Mouse (Mus musculus): ENCODE measurements around the gene Trim11. TPM values are rescaled to one million over a fixed set of nuclear protein-coding genes. Genes with fewer than 3 reads are reported as not detected.

Trim11 gene
- total and polyA plus RNA-seq, 3 experiments: 24.8 to 27.0 TPM; not detected in 1

DNA sequence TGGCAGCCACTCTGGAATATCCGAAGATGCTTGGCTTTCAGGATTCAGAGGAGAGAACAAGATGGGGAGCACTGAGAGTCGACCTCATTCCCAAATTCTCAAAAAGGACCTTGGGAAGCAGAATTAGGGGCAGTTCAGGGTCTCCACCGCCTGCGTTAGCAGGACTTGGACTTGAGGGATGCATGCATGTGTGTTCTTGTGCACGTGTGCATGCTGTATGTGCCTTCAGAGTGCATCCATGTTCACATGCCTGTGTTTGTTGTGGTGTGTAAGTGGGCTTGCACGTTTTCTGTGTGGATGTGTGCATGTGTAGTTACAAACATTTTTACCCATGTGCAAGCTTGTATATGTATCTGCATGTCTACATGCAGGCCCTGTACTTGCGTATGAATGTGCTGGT lies 13.7 kb upstream of the Trim11 start:
- H3K36me3 ChIP-seq (ENCODE audit: control insufficient read depth in 1 of 2, insufficient read depth in 2 of 2, low read length in 2 of 2): no peaks in the 10 kb centered on the region; a peak in 1 of 4 replicates
- H3K4me1 ChIP-seq (ENCODE audit: control insufficient read depth in 1 of 2, insufficient read depth in 2 of 2, low read length in 2 of 2): 0 out of 4 replicates have a peak, but pooled peaks cover 0 to 5% of the 10 kb centered on the region in 2 experiments
- H3K27me3 ChIP-seq (ENCODE audit: control insufficient read depth in 1 of 2, insufficient read depth in 2 of 2, low read length in 2 of 2): no peaks in the 10 kb centered on the region

DNA sequence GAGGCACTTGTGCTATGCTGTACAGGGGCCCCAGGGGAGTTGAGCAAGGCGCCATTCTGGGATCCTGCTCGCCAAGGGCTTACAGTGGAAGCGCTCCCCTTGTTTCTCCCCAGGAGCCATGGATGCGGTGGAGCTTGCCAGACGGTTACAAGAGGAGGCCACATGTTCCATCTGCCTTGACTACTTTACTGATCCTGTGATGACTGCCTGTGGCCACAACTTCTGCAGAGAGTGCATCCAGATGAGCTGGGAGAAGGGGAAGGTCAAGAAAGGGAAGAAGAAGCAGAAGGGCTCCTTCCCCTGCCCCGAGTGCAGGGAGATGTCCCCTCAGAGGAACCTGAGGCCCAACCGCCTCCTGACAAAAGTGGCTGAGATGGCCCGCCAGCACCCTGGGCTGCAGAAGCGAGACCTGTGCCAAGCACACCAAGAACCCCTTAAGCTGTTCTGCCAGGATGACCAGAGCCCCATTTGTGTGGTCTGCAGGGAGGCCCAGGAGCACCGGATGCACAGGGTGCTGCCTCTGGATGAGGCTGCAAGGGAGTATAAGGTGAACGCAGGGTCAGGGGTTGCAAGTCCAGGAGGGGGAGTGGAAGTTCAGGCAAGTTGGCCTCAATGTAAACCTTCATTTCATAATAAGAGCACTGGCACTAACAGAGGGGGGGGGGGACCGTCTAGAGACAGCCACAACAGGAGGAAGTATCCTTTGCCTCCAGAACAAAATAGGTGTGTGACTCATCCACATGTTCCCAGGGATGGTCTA lies 12.7 kb upstream of the Trim11 start:
- no peak overlapping the region for H3K27ac ChIP-seq (ENCODE audit: control insufficient read depth, low read depth, low read length)
- H3K4me3 ChIP-seq (ENCODE audit: control insufficient read depth in 1 of 2, insufficient read depth in 1 of 2, low read depth in 2 of 2, low read length in 2 of 2): no peak overlapping the region
- no peak overlapping the region for H3K9ac ChIP-seq (ENCODE audit: control insufficient read depth, low read depth, low read length, poor library complexity, severe bottlenecking)
- peaks cover 0 to 12% of the 10 kb centered on the region in 2 experiments; a peak in 1 of 4 replicates for H3K4me1 ChIP-seq (ENCODE audit: control insufficient read depth in 1 of 2, insufficient read depth in 2 of 2, low read length in 2 of 2)
- no peaks in the 10 kb centered on the region for H3K27me3 ChIP-seq (ENCODE audit: control insufficient read depth in 1 of 2, insufficient read depth in 2 of 2, low read length in 2 of 2)
- no peaks in the 10 kb centered on the region; a peak in 1 of 4 replicates for H3K36me3 ChIP-seq (ENCODE audit: control insufficient read depth in 1 of 2, insufficient read depth in 2 of 2, low read length in 2 of 2)
- H3K9me3 ChIP-seq (replicated peaks; ENCODE audit: insufficient read depth, low read length): no peaks in the 10 kb centered on the region
- TF ChIP-seq UBTF (IDR thresholded peaks at IDR 0.05; ENCODE audit: borderline replicate concordance, insufficient read depth, low read depth, low read length) (no peak), RCOR1 (IDR thresholded peaks at IDR 0.05; ENCODE audit: low read depth, low read length) (no peak), ZNF384 (IDR thresholded peaks at IDR 0.05; ENCODE audit: low read depth, low read length) (no peak), USF2 (IDR thresholded peaks at IDR 0.05; ENCODE audit: borderline replicate concordance in 1 of 2, insufficient read depth in 1 of 2, low read depth in 1 of 2, low read length in 2 of 2) (no peak), USF1 (IDR thresholded peaks at IDR 0.05; ENCODE audit: low read depth, low read length) (no peak), POLR2AphosphoS2 (IDR thresholded peaks at IDR 0.05; ENCODE audit: low read length) (no peak), BHLHE40 (IDR thresholded peaks at IDR 0.05; ENCODE audit: borderline replicate concordance, low read depth, low read length) (no peak), ETS1 (IDR thresholded peaks at IDR 0.05; ENCODE audit: low read depth, low read length) (no peak), EP300 (IDR thresholded peaks at IDR 0.05; ENCODE audit: low read depth in 1 of 2, low read length in 2 of 2) (no peak), JUND (IDR thresholded peaks at IDR 0.05; ENCODE audit: low read depth, low read length) (no peak), MEF2A (IDR thresholded peaks at IDR 0.05; ENCODE audit: extremely low read depth, insufficient replicate concordance, low read depth, low read length, poor library complexity, severe bottlenecking) (no peak), SMC3 (IDR thresholded peaks at IDR 0.05; ENCODE audit: low read depth, low read length) (no peak), GABPA (IDR thresholded peaks at IDR 0.05; ENCODE audit: low read depth, low read length) (no peak), MYB (IDR thresholded peaks at IDR 0.05; ENCODE audit: low read depth, low read length) (no peak), CTCF (IDR thresholded peaks at IDR 0.05 in 2 of 3, conservative IDR thresholded peaks at IDR 0.05 in 1 of 3; ENCODE audit: control insufficient read depth in 1 of 3, insufficient read depth in 1 of 3, low read depth in 2 of 3, low read length in 3 of 3, poor library complexity in 1 of 3, severe bottlenecking in 1 of 3) (no peak), ZC3H11A (IDR thresholded peaks at IDR 0.05; ENCODE audit: low read depth, low read length) (no peak)
- no peaks in the 10 kb centered on the region for H3K79me2 ChIP-seq (ENCODE audit: control insufficient read depth, insufficient read depth, low read length, poor library complexity)
- DNase-seq (ENCODE audit: low read depth, low spot score): no peak

More for the DNA sequence above, 13.7 kb upstream of the Trim11 start:
- H3K4me3 ChIP-seq (ENCODE audit: control insufficient read depth in 1 of 2, insufficient read depth in 1 of 2, low read depth in 2 of 2, low read length in 2 of 2): no peak overlapping the region
- H3K9ac ChIP-seq (ENCODE audit: control insufficient read depth, low read depth, low read length, poor library complexity, severe bottlenecking): no peak overlapping the region
- H3K9me3 ChIP-seq (replicated peaks; ENCODE audit: insufficient read depth, low read length): no peaks in the 10 kb centered on the region
- no peaks in the 10 kb centered on the region for H3K79me2 ChIP-seq (ENCODE audit: control insufficient read depth, insufficient read depth, low read length, poor library complexity)
- no peak for TF ChIP-seq MAFK (IDR thresholded peaks at IDR 0.05; ENCODE audit: borderline replicate concordance, low read depth, low read length)
- TF ChIP-seq RAD21 (IDR thresholded peaks at IDR 0.05; ENCODE audit: low read depth, low read length): no peak
- no peak for TF ChIP-seq ELF1 (IDR thresholded peaks at IDR 0.05; ENCODE audit: low read depth, low read length)
- no peak for TF ChIP-seq BHLHE40 (IDR thresholded peaks at IDR 0.05; ENCODE audit: borderline replicate concordance, low read depth, low read length)
- TF ChIP-seq SMC3 (IDR thresholded peaks at IDR 0.05; ENCODE audit: low read depth, low read length): no peak
- TF ChIP-seq JUND (IDR thresholded peaks at IDR 0.05; ENCODE audit: low read depth, low read length): no peak
- TF ChIP-seq POLR2A (IDR thresholded peaks at IDR 0.05; ENCODE audit: control insufficient read depth in 1 of 2, insufficient read depth in 1 of 2, low read depth in 1 of 2, low read length in 2 of 2, poor library complexity in 1 of 2): no peak
- no peak for TF ChIP-seq NRF1 (IDR thresholded peaks at IDR 0.05; ENCODE audit: insufficient read depth, low read depth, low read length, poor library complexity, severe bottlenecking)
- TF ChIP-seq UBTF (IDR thresholded peaks at IDR 0.05; ENCODE audit: borderline replicate concordance, insufficient read depth, low read depth, low read length): no peak
- no peak for TF ChIP-seq RCOR1 (IDR thresholded peaks at IDR 0.05; ENCODE audit: low read depth, low read length)
- no peak for TF ChIP-seq GATA1 (IDR thresholded peaks at IDR 0.05; ENCODE audit: low read depth, low read length)
- no peak for TF ChIP-seq ETS1 (IDR thresholded peaks at IDR 0.05; ENCODE audit: low read depth, low read length)
- no peak for TF ChIP-seq MAZ (IDR thresholded peaks at IDR 0.05; ENCODE audit: low read depth, low read length)
- no peak overlapping the region for H3K27ac ChIP-seq (ENCODE audit: control insufficient read depth, low read depth, low read length)
- DNase-seq (ENCODE audit: low read depth, low spot score): no peak

Data from MEL (cell line).